Mouse (Mus musculus) embryonic fibroblast, embryonic 13.5 days (primary cell): ENCODE measurements at regions not wholly inside any gene's neighbourhood (a gene's known extent, or its start where the extent isn't known, plus 50 kb on each side); places are given as distances from the start of the nearest gene placed in this dataset.

ENCODE experiments used
- H3K27ac ChIP-seq: 2 replicates; pipeline ENCODE4 v1.5.1; 2012; ENCODE audit warnings: low read length, control low read depth, inconsistent platforms; ENCODE audit not compliant: insufficient read depth
- H3K4me1 ChIP-seq: 2 replicates; pipeline ENCODE4 v1.6.1; 2011; ENCODE audit warnings: low read length; ENCODE audit not compliant: control insufficient read depth, insufficient read depth
- H3K4me3 ChIP-seq: 2 replicates; pipeline ENCODE4 v1.5.1; 2011; ENCODE audit warnings: mild to moderate bottlenecking, control low read depth, low read length; ENCODE audit not compliant: insufficient read depth
- CTCF ChIP-seq: IDR thresholded peaks from 2 replicates; pipeline ENCODE4 v1.5.1; 2011; ENCODE audit warnings: mild to moderate bottlenecking, control low read depth, low read length, moderate library complexity, borderline replicate concordance; ENCODE audit not compliant: insufficient read depth
- POLR2A ChIP-seq: IDR thresholded peaks from 2 replicates; pipeline ENCODE4 v1.6.1; 2011; ENCODE audit warnings: low read depth, mild to moderate bottlenecking, control low read depth, low read length, moderate library complexity

DNA sequence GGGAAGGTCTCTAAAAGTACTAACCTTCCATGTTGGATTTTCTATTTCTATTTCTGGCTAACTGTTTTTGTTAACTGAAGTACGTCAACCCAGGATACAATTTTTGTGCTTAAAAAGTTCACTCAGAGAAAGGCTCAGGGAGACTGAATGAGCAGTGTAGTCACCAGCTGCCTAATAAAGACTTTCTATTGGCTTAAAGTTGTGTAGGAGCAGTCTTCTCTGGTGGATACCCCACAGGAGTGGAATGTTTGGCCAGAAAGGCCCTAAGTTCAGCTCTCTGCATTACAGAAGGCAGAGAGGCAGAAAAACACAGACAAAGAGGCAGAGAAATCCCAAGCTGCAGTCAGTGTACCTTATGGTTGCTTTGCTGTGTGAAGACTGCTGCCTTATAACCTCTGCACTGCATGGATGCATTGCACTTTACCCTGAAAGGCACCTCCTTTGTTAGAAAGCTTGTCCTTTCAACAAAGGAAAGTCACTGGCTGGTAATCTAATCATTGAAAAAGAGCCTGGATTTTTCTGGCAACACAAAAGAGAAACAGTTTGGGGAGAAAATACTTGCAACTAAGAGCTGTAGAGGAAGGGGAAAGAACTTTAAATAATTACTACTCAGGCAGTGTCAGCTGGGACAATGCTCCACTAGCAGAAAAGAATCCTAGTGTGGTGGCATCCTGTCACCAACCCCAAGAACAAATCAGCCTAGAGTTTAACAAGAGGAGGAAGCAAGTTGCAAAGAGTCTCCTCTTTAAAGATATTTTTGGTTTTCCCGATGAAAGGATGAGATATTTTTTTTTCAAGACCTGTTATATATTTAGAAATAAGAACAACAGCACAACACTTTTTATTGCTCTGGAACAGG, 63.0 kb upstream of the Adamts5 start:
- no peaks in the 10 kb centered on the region; the same call in 1 of the 2 replicates for H3K4me1 ChIP-seq
- H3K4me3 ChIP-seq = no peak overlapping the region
- no peak for TF ChIP-seq POLR2A
- TF ChIP-seq CTCF = no peak
- no peak overlapping the region for H3K27ac ChIP-seq

DNA sequence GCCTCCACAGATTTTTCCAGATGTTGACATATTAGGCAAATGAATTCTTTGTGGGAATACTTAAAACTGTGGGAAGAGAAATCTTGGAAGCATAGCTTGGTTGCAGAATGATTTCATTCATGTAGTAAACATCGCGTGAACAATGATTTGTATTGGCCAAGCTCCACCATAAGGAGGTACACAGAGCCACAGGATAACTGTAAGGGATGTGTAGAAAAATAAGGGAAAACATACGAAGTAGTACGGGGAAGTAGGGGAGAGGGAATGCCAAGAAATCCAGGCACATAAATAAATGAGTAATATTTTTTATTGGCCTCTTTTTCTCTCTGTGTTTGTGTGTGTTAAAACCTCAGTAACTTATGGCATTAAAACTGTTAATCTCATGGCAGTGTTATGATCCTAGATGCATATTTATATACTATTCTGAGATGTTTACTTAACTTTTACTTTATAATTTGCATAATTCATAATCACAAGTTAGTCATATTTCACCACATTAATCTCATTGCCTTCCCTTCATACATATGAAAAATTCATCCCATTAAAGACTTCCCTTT, 54.5 kb upstream of the Adamts5 start:
- Histone ChIP-seq H3K27ac (no peak overlapping the region), H3K4me3 (no peak overlapping the region), H3K4me1 (no peaks in the 10 kb centered on the region; the same call in 1 of the 2 replicates)
- TF ChIP-seq CTCF = no peak
- no peak for TF ChIP-seq POLR2A

DNA sequence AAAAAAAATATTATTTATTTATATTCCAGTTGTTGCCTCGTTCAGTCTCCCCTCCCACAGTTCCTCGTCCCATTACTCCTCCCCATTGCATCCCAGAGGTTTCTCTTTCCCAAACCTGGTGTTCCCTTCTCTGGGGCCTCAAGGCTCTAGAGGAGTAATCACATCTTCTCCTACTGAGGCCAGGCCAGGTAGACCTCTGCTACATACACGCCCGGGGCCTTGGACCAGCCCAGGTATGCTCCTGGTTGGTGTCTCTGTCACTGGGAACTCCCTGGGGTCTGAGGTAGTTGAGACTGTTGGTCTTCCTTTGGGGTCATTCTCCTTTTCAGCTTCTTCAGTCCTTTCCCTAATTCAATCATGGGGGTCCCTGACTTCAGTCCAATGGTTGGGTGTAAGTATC, 50.0 kb upstream of the Adamts5 start:
- Histone ChIP-seq H3K4me1 (peaks cover 5% of the 10 kb centered on the region), H3K27ac (no peak overlapping the region), H3K4me3 (no peak overlapping the region)
- TF ChIP-seq POLR2A = no peak
- no peak for TF ChIP-seq CTCF
